Mouse (Mus musculus) myocyte (in vitro differentiated cells): ENCODE measurements around the gene Trappc10. TPM values are rescaled to one million over a fixed set of nuclear protein-coding genes. Genes with fewer than 3 reads are reported as not detected.

Experiments used
- H3K27me3 ChIP-seq: one replicate; pipeline ENCODE4 v1.6.1; 2011; ENCODE audit not compliant: control insufficient read depth, insufficient read depth, insufficient read length
- H3K36me3 ChIP-seq: one replicate; pipeline ENCODE4 v1.6.1; 2011; ENCODE audit not compliant: control insufficient read depth, insufficient read depth
- H3K4me2 ChIP-seq: one replicate; pipeline ENCODE4 v1.6.1; 2011; ENCODE audit warnings: low read depth, control low read depth
- H3K4me3 ChIP-seq: one replicate; pipeline ENCODE4 v1.5.1; 2011; ENCODE audit warnings: mild to moderate bottlenecking, control low read depth, moderate library complexity
- H3K79me2 ChIP-seq: one replicate; pipeline ENCODE4 v1.6.1; 2011; ENCODE audit not compliant: control insufficient read depth, insufficient read depth
- H3ac ChIP-seq: one replicate; pipeline ENCODE4 v1.6.1; 2011; ENCODE audit not compliant: control insufficient read depth, insufficient read length
- CEBPB ChIP-seq: IDR thresholded peaks from 2 replicates; pipeline ENCODE4 v1.6.1; 2011; ENCODE audit warnings: mild to moderate bottlenecking, moderate library complexity; ENCODE audit not compliant: poor library complexity, insufficient read depth, severe bottlenecking
- E2F4 ChIP-seq: IDR thresholded peaks from one replicate; pipeline ENCODE4 v1.6.1; 2011; ENCODE audit warnings: mild to moderate bottlenecking, control low read depth, moderate library complexity; ENCODE audit not compliant: insufficient read depth
- MAX ChIP-seq: IDR thresholded peaks from one replicate; pipeline ENCODE4 v1.6.1; 2011; ENCODE audit warnings: low read depth, mild to moderate bottlenecking, control low read depth
- MYOD1 ChIP-seq, 3 experiments: IDR thresholded peaks; one replicate each; pipeline ENCODE4 v1.6.1; 2011; ENCODE audit warnings: control low read depth in 2 of 3, low read depth in 2 of 3, mild to moderate bottlenecking in 2 of 3, moderate library complexity in 1 of 3; ENCODE audit not compliant: insufficient read length in 2 of 3, control insufficient read depth in 1 of 3
- MYOG ChIP-seq, 3 experiments: IDR thresholded peaks; one replicate each; pipeline ENCODE4 v1.6.1; 2011; ENCODE audit warnings: control low read depth in 2 of 3, low read depth in 2 of 3, mild to moderate bottlenecking in 2 of 3; ENCODE audit not compliant: insufficient read length in 2 of 3, control insufficient read depth in 1 of 3, insufficient read depth in 1 of 3
- POLR2A ChIP-seq: IDR thresholded peaks from one replicate; pipeline ENCODE4 v1.6.1; 2011; ENCODE audit warnings: low read depth, mild to moderate bottlenecking, control low read depth, moderate library complexity; ENCODE audit not compliant: insufficient read length
- POLR2AphosphoS2 ChIP-seq: IDR thresholded peaks from one replicate; pipeline ENCODE4 v1.6.1; 2011; ENCODE audit warnings: low read depth, control low read depth; ENCODE audit not compliant: insufficient read length
- REST ChIP-seq: IDR thresholded peaks from one replicate; pipeline ENCODE4 v1.6.1; 2011; ENCODE audit warnings: mild to moderate bottlenecking, control low read depth, moderate library complexity; ENCODE audit not compliant: insufficient read depth, insufficient read length
- SRF ChIP-seq: IDR thresholded peaks from one replicate; pipeline ENCODE4 v1.6.1; 2011; ENCODE audit warnings: low read depth; ENCODE audit not compliant: control insufficient read depth, insufficient read length
- TCF12 ChIP-seq: IDR thresholded peaks from one replicate; pipeline ENCODE4 v1.6.1; 2011; ENCODE audit warnings: mild to moderate bottlenecking, control low read depth; ENCODE audit not compliant: poor library complexity, insufficient read depth, severe bottlenecking
- TCF3 ChIP-seq: IDR thresholded peaks from one replicate; pipeline ENCODE4 v1.6.1; 2011; ENCODE audit warnings: low read depth, control low read depth; ENCODE audit not compliant: insufficient read length
- USF1 ChIP-seq: IDR thresholded peaks from one replicate; pipeline ENCODE4 v1.6.1; 2011; ENCODE audit warnings: low read depth, mild to moderate bottlenecking, control low read depth, moderate library complexity
- polyA plus RNA-seq: library from polyadenylated mRNA; unstranded; fragments of >200 nt; fragmentation: generic; extraction: Trizol; gene quantifications from one replicate; pipeline ENCODE4 v1.2.1, GENCODE M21; 2012; ENCODE audit warnings: missing spikeins

Gene Trappc10
- polyA plus RNA-seq, 1 experiment = 24.6 TPM

DNA sequence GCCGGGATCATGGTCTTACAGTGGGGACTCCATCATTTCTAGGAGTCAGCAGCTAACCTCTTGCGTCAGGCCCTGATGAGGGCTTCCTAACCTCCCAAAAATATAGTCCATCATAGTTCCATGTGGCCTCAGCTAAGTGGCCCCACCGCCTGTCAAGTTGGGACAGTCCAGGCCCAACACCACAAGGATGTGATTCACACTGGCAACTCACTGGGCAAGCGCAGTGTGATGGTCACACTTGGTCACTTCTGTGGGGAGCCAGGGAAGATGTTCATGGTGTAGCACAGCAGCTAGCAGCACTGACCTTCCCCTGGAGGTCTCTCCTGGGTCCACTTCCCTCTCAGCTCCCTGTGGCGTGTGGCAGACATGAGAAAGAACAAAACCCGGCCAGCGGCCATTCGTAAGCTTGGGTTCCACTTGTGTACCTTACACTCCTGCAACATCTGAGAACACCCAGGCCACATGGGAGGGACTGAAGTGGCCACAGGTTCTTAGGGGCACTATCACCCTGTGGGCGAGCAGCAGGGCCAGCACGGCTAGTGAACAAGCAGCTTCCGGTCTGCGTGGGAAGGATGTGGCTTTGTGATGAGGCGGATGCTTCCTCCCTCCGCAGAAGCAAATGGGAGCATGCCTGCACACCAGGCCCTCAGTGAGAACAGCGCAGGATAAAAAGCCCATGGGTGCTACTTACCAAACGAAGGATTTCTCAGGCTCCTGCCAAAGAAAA lies 83.9 kb downstream of the Trappc10 start:
- Histone ChIP-seq H3K4me2 (no peak overlapping the region), H3K27me3 (no peaks in the 10 kb centered on the region), H3K4me3 (no peak overlapping the region), H3ac (no peak overlapping the region), H3K36me3 (peaks cover 4% of the 10 kb centered on the region), H3K79me2 (no peaks in the 10 kb centered on the region)
- TF ChIP-seq MYOG (IDR thresholded peaks at IDR 0.05; ENCODE audit: control insufficient read depth in 1 of 3, insufficient read depth in 1 of 3, insufficient read length in 2 of 3, low read depth in 2 of 3) = no peak
- no peak for TF ChIP-seq CEBPB
- no peak for TF ChIP-seq MAX
- no peak for TF ChIP-seq SRF
- TF ChIP-seq TCF12 = no peak
- no peak for TF ChIP-seq POLR2A
- TF ChIP-seq REST = no peak
- no peak for TF ChIP-seq POLR2AphosphoS2
- TF ChIP-seq USF1 = no peak
- TF ChIP-seq MYOD1 (IDR thresholded peaks at IDR 0.05; ENCODE audit: control insufficient read depth in 1 of 3, insufficient read length in 2 of 3, low read depth in 2 of 3) = no peak
- no peak for TF ChIP-seq E2F4
- TF ChIP-seq TCF3 = no peak

DNA sequence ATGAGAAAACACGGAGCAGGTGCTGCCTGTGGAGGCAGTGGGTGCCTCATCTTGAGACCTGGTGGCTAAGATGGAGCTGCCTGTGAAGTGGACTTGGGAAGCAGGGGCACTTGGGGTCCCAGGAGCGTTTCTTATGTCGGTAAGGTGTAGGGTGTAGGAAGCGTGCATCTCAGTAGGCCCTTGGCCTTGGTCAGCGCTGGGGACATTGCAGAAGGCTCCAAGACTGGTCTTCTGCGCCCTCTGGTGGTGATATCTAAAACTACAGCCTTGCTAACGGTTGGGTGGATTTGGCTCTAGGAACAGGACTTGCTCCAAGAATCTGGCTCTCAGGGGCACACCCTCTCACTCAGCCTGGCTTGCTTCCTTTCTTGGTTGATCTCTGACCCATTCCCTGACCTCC lies 84.5 kb downstream of the Trappc10 start:
- TF ChIP-seq REST (no peak), POLR2AphosphoS2 (peak; percentile 67)
- Histone ChIP-seq H3K36me3 (peaks cover 4% of the 10 kb centered on the region), H3K79me2 (no peaks in the 10 kb centered on the region), H3K4me2 (no peak overlapping the region), H3ac (no peak overlapping the region), H3K4me3 (no peak overlapping the region), H3K27me3 (no peaks in the 10 kb centered on the region)

DNA sequence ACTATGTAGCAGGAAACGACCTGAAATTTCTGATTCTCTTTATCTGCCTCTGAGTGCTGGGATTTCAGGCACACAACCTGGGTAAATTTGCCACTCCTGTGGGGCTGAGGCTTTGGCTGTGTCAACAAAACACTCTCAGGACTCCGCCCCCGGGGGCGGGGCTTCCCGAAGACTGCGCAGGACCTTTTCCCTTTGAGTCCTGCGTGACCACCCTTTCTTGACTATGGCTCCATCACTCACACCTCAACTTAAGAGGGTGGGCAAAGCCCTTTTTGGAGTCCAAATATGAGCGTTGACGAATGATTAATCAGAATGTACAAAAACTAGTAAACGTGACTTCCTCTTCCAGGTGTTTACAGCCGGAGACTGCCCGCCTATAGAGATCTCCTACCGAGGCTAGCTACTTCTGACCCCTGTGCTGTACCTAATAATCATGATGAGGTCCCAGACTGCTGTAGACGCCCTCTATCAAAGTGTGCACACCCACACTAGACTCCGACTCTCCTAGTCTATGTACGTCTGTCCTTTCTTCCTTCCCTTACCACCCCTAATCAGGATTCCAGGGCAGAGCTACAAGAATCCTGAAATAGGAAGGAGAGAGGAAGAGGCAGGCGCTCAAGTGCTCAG lies 85.1 kb downstream of the Trappc10 start:
- no peaks in the 10 kb centered on the region for H3K27me3 ChIP-seq
- H3K4me3 ChIP-seq = no peak overlapping the region
- no peak overlapping the region for H3ac ChIP-seq
- TF ChIP-seq REST (no peak), MYOG (IDR thresholded peaks at IDR 0.05; ENCODE audit: control insufficient read depth in 1 of 3, insufficient read depth in 1 of 3, insufficient read length in 2 of 3, low read depth in 2 of 3) (no peak), POLR2AphosphoS2 (no peak), TCF12 (no peak), SRF (no peak), MYOD1 (IDR thresholded peaks at IDR 0.05; ENCODE audit: control insufficient read depth in 1 of 3, insufficient read length in 2 of 3, low read depth in 2 of 3) (no peak), TCF3 (no peak), POLR2A (no peak), CEBPB (no peak), E2F4 (no peak), MAX (no peak)
- no peak overlapping the region for H3K4me2 ChIP-seq
- H3K79me2 ChIP-seq = no peaks in the 10 kb centered on the region
- H3K36me3 ChIP-seq = peaks cover 4% of the 10 kb centered on the region

DNA sequence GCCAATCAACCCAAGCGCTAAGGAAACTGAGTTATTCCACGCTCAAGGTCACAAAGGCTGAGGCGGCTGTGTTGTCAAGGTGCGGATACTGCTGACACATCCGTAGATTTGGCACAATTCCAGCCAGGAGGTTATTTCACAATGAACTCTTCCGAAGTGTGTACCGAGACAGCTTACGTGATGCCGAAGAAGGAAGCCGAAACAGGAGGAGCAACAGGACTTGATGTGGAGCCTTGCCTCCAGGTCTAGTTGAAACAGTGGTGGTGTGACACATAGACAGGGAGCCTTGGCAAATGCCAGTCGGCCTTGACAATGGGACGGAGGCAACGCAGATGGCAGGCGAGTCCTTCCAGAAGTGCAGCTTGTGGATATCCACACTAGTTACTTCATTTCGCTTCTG lies 86.4 kb downstream of the Trappc10 start:
- no peak overlapping the region for H3ac ChIP-seq

More for the DNA sequence above, 86.4 kb downstream of the Trappc10 start:
- H3K4me2 ChIP-seq = no peak overlapping the region
- H3K27me3 ChIP-seq = peaks cover 8% of the 10 kb centered on the region
- no peaks in the 10 kb centered on the region for H3K36me3 ChIP-seq
- H3K79me2 ChIP-seq = no peaks in the 10 kb centered on the region
- TF ChIP-seq USF1 (no peak), TCF3 (no peak), SRF (no peak), MAX (no peak), E2F4 (no peak), MYOG (IDR thresholded peaks at IDR 0.05; ENCODE audit: control insufficient read depth in 1 of 3, insufficient read depth in 1 of 3, insufficient read length in 2 of 3, low read depth in 2 of 3) (no peak), MYOD1 (IDR thresholded peaks at IDR 0.05; ENCODE audit: control insufficient read depth in 1 of 3, insufficient read length in 2 of 3, low read depth in 2 of 3) (no peak), REST (no peak), POLR2A (no peak), POLR2AphosphoS2 (no peak), TCF12 (no peak), CEBPB (no peak)
- H3K4me3 ChIP-seq = no peak overlapping the region
